Mouse (Mus musculus) bone marrow, adult 2 months (tissue): ENCODE results near the gene Acsm1. TPM values are rescaled to one million over a fixed set of nuclear protein-coding genes. Genes with fewer than 3 reads are reported as not detected.

Experiments used
- H3K27ac ChIP-seq: fragments of 200-500 bp; 2 replicates; pipeline ENCODE4 v1.5.1; 2012; ENCODE audit warnings: low read depth, mild to moderate bottlenecking, control low read depth, inconsistent platforms, low read length; ENCODE audit not compliant: control insufficient read depth, poor library complexity, insufficient read depth
- H3K4me1 ChIP-seq: fragments of 200-500 bp; 2 replicates; pipeline ENCODE4 v1.6.1; 2011; ENCODE audit warnings: low read length; ENCODE audit not compliant: control insufficient read depth, insufficient read depth
- H3K4me3 ChIP-seq: fragments of 200-500 bp; replicated peaks from 2 replicates; pipeline ENCODE3; 2011; ENCODE audit warnings: mild to moderate bottlenecking, low read depth, low read length, control low read depth; ENCODE audit not compliant: control insufficient read depth
- CTCF ChIP-seq: fragments of 200-500 bp; IDR thresholded peaks from 2 replicates; pipeline ENCODE4 v1.5.1; 2011; ENCODE audit warnings: low read length, control low read depth; ENCODE audit not compliant: control insufficient read depth, insufficient read depth
- POLR2A ChIP-seq: fragments of 200-500 bp; IDR thresholded peaks from 2 replicates; pipeline ENCODE4 v1.6.1; 2011; ENCODE audit warnings: low read depth, mild to moderate bottlenecking, control low read depth, low read length, borderline replicate concordance; ENCODE audit not compliant: control insufficient read depth
- WGBS: fragments of 180-500 bp; shearing (Covaris S2); methylation state at CpG from one replicate; pipeline ENCODE4 v1.1.7; 2018; 5-methylcytosine and 5-hydroxymethylcytosine counted together
- polyA plus RNA-seq: library from polyadenylated mRNA; stranded (reverse); fragments of >200 nt; gene quantifications from 2 replicates; pipeline ENCODE4 v1.2.4, GENCODE M21; 2011; ENCODE audit warnings: low replicate concordance; ENCODE audit not compliant: missing spikeins, insufficient read depth, insufficient read length

The Acsm1 gene
- polyA plus RNA-seq, 1 experiment = 2.4 TPM

DNA sequence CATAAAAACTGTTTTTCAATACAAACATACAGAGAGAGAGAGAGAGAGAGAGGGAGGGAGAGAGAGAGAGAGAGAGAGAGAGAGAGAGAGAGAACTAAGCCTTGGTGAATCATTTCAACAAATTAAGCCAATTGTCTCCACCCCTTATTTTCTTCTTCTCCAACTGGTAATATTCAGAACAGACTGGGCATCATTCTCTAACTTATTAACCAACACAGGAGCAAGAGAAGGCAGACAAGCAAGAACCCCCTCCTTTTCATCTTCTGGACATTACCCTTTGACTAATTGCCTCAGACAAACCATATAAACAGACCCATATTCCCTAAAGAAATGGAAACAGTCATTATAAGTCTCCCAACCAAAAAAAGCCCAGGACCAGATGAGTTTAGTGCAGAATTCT is 31.9 kb downstream of the Acsm1 start:
- no peak for TF ChIP-seq CTCF
- TF ChIP-seq POLR2A = no peak

DNA sequence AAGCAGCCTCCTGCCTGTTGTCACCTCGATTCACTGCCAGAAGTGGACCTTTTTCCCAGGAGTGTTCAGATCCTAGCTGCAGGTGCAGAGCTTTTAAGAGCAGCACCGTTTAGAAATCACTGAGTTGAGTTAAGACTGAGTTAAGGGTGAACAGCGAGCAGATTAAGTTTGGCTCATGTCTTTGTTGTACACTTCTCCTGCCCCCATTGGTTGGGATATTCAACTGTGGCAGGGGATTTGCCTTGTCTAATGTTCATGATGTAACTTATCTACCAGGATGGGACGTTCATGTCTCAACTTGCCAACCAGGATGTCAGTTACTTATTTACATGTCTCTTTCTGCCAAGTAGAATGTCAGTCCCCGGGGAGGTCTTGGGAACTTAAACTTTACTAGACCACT is 35.5 kb downstream of the Acsm1 start:
- H3K27ac ChIP-seq = no peak overlapping the region
- TF ChIP-seq CTCF (no peak), POLR2A (no peak)
- no peaks in the 10 kb centered on the region for H3K4me1 ChIP-seq
- WGBS = 72% methylated on average over 5 of the region's 5 CpGs
- no peak overlapping the region for H3K4me3 ChIP-seq

More for the DNA sequence above, 31.9 kb downstream of the Acsm1 start:
- H3K4me3 ChIP-seq = no peak overlapping the region
- H3K4me1 ChIP-seq = no peaks in the 10 kb centered on the region
- H3K27ac ChIP-seq = no peak overlapping the region

DNA sequence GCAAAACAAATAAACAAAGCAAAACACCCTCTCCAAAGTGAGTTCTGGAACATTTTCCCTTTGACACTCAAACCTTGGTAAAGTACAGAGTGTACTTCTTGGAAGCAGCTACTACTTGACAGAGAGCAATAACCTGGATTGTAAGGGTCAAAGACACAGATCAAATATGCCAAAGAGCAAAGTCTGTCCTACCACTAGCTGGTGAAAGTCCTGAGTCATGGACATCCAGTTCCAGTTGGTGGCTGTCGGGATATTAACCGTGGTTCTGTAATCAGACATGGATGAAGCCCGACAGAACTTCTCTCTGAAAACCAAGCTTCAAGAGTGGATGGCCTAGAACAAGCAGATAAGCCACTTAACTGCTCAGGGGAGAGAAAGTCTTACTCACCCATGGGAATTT is 61.1 kb downstream of the Acsm1 start:
- Histone ChIP-seq H3K4me3 (no peak overlapping the region), H3K27ac (no peak overlapping the region), H3K4me1 (no peaks in the 10 kb centered on the region)
- TF ChIP-seq CTCF (no peak), POLR2A (no peak)
- 68% methylated on average over 3 of the region's 3 CpGs for WGBS

DNA sequence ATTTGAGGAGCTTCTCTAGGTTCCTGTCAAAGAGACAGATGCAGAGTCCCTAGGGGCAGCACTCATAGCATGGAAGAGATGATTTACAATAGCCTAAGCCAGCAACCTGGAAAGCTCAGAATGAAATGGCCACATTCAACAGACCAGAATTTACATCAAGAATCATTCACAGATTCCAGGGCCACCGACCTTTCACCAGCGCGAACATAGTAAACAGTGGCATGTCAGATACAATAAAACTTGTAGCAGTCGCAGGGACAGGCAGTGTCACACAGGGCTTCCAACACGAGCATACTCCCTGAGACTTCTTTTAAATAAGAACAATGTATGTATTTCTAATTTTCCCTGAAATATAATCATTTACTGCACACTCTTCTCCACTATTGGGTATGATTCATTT is 63.6 kb downstream of the Acsm1 start:
- 72% methylated on average over 5 of the region's 5 CpGs for WGBS
- Histone ChIP-seq H3K27ac (no peak overlapping the region), H3K4me3 (no peak overlapping the region), H3K4me1 (no peaks in the 10 kb centered on the region)
- TF ChIP-seq POLR2A (no peak), CTCF (no peak)

DNA sequence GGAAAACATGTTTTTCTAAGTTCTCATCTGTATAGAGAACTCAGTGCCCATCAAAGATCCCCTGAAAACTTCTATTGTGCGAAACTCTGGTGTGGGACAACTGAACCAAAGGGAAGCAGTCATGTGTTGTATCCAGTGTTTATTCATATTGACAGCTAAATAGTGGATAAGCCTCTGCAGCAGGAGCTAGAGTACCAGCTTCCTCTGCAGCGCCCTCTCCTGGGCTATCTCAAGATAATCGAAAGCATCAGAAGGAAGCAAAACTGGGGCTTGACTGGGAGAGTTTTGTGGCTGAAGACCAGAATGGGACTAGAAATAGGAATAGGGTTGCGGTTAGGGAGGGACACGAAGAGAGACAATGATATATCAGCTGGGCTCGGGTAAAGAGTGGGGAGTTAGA is 64.1 kb downstream of the Acsm1 start:
- TF ChIP-seq CTCF (no peak), POLR2A (no peak)
- Histone ChIP-seq H3K4me1 (no peaks in the 10 kb centered on the region), H3K27ac (no peak overlapping the region), H3K4me3 (no peak overlapping the region)
- WGBS = 39% methylated on average over 6 of the region's 6 CpGs

DNA sequence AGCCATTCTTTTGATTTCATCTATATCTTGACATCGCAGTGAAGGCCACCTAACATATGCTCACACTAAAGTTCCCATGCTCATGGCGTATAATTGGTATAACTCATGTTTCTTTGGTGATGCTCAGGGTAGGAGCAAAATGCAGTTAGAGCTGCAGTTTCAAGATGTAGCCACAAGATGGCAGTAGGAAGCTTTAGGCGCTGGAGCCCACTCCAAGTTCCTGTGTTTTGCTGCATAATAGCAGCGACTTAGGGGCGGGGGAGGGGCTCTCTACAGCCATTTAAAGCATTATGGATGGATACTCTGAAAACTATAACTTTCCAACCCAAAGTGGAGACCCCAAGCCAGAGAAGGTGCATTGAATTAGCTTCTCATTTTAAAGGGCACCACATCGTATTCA is 66.6 kb downstream of the Acsm1 start:
- H3K4me3 ChIP-seq = no peak overlapping the region
- H3K27ac ChIP-seq = no peak overlapping the region
- TF ChIP-seq POLR2A (no peak), CTCF (peak; percentile 62)
- WGBS = 12% methylated on average over 6 of the region's 6 CpGs
- no peaks in the 10 kb centered on the region for H3K4me1 ChIP-seq

DNA sequence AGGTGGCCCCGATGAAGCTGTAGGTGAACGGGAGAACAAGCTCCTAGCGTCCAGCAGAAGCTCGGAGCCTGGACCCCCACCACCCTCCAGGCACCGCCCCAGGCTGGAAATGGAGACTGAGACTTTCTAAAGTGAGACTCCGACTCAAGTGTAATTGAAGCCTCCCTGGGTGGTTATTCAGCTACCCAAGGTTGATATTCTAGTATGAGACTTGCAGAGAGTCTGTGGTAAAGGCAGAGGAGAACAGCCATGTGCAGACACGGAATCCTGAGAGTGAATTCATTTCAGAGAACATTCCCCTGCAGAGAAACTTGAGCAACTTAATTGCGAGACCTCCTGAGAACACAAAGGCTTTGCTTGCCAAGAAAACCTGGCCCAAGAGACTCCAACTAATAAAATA is 73.3 kb downstream of the Acsm1 start:
- H3K27ac ChIP-seq = no peak overlapping the region
- TF ChIP-seq POLR2A (no peak), CTCF (no peak)
- no peaks in the 10 kb centered on the region for H3K4me1 ChIP-seq
- no peak overlapping the region for H3K4me3 ChIP-seq
- 67% methylated on average over 8 of the region's 8 CpGs for WGBS

DNA sequence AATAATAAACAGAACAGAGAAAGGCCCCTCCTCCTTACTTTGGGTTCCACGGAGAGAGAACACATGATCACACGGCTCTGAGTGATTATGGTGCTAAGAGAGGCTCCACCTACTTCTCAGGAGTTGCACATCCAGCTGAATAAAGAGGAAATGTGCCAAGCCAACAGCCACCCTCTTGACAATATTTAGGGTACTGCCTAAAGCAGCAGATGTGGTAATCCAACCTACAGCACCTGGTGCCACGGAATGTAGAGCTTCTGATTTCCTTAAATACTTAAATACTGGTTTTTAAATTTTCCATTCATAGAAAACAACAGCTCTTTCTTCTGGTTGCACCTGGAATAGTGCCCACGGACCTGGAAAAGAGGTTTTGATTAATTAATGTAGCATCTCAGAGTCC is 75.9 kb downstream of the Acsm1 start:
- no peak for TF ChIP-seq POLR2A
- Histone ChIP-seq H3K27ac (no peak overlapping the region), H3K4me1 (no peaks in the 10 kb centered on the region), H3K4me3 (no peak overlapping the region)
- 46% methylated on average over 4 of the region's 4 CpGs for WGBS

DNA sequence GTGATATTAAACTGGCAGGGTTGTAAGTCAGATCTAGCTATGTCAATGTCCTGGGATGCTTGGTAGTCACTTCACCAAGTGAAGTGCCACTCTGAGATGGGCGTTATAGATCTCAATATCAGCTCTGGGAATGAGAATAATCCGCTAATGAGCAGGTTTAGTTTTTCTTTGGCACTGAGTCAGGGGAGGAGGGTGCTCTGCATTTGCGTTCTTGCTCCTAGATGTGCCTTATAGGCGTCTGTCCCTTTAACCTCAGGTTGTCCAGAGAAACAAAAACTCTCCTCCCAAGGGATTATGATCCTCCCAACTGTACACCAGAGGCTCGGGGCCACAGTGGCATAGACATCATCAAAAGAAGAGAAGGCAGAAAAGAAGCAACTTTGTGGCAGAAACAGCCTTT is 82.9 kb downstream of the Acsm1 start, which contains the start of gene Acsm4:
Acsm4 (plus strand) TSS at position 301 of the 400 bp plus-strand sequence.
- Histone ChIP-seq H3K4me3 (no peak within 1 kb of the TSS), H3K27ac (no peak within 1 kb of the TSS), H3K4me1 (no peaks in the 10 kb centered on the region)
- TF ChIP-seq POLR2A = no peak
- no peak for TF ChIP-seq CTCF
- 71% methylated on average over 5 of the region's 5 CpGs for WGBS
